Mouse (Mus musculus) cerebellum, postnatal 25 days (tissue): ENCODE data around the gene Stag1.

Experiments
- DNase-seq, 2 experiments: peaks; one replicate each; pipeline ENCODE4 v3.0.0; 2021; ENCODE audit warnings: mixed read lengths in 2 of 2

Gene Stag1

GRCm38 (mm10) chr9:100963428-100963912 is 365.9 kb downstream of the Stag1 start:
- DNase-seq = no peak

GRCm38 (mm10) chr9:100964106-100964505 is 366.5 kb downstream of the Stag1 start:
- no peak for DNase-seq

GRCm38 (mm10) chr9:100969461-100969860 is 371.9 kb downstream of the Stag1 start:
- no peak for DNase-seq

GRCm38 (mm10) chr9:100978666-100979065 is 381.1 kb downstream of the Stag1 start:
- DNase-seq = no peak

GRCm38 (mm10) chr9:100979260-100979659 is 381.7 kb downstream of the Stag1 start:
- peak; percentile 32 to 60 for DNase-seq

- no peak for DNase-seq
Observed at GRCm38 (mm10) chr9:100982786-100983185, 385.2 kb downstream of the Stag1 start.

GRCm38 (mm10) chr9:100984381-100985310 is 387.0 kb downstream of the Stag1 start:
- DNase-seq = no peak

GRCm38 (mm10) chr9:100987006-100987405 is 389.4 kb downstream of the Stag1 start:
- DNase-seq = no peak

- no peak for DNase-seq
Observed at GRCm38 (mm10) chr9:100987850-100988249, 390.3 kb downstream of the Stag1 start.

GRCm38 (mm10) chr9:100990609-100991008 is 393.0 kb downstream of the Stag1 start:
- DNase-seq = no peak

- no peak for DNase-seq
Observed at GRCm38 (mm10) chr9:100991321-100991720, 393.7 kb downstream of the Stag1 start.

GRCm38 (mm10) chr9:100992191-100992590 is 394.6 kb downstream of the Stag1 start:
- no peak for DNase-seq

- no peak for DNase-seq
Observed at GRCm38 (mm10) chr9:100993937-100994336, 396.3 kb downstream of the Stag1 start.

- no peak for DNase-seq
Observed at GRCm38 (mm10) chr9:100997138-100997537, 399.5 kb downstream of the Stag1 start.

GRCm38 (mm10) chr9:101002053-101002452 is 404.5 kb downstream of the Stag1 start:
- DNase-seq = peak in 1 of 2 experiments; percentile 40

- DNase-seq = no peak
Observed at GRCm38 (mm10) chr9:101002841-101003240, 405.2 kb downstream of the Stag1 start.

GRCm38 (mm10) chr9:101003302-101003701 is 405.7 kb downstream of the Stag1 start:
- DNase-seq = no peak

GRCm38 (mm10) chr9:101005866-101006265 is 408.3 kb downstream of the Stag1 start:
- peak in 1 of 2 experiments; percentile 31 for DNase-seq
